Mouse (Mus musculus) stomach, postnatal 0 days (tissue): ENCODE measurements around the gene Tmem81. TPM values are rescaled to one million over a fixed set of nuclear protein-coding genes. Genes with fewer than 3 reads are reported as not detected.

Experiments
- ATAC-seq: fragments of 200-750 bp; cut with Nextera tagmentation; 2 replicates; pipeline ENCODE4 v1.8.0; 2017; ENCODE audit not compliant: low FRiP score, low TSS enrichment
- DNase-seq: peaks from one replicate; pipeline ENCODE4 v3.0.0-alpha.2; 2016; ENCODE audit warnings: low spot score
- H3K27ac ChIP-seq: fragments of 300-500 bp; sonication (generic); replicated peaks from 2 replicates; pipeline ENCODE4 v1.5.1; 2014; ENCODE audit warnings: mild to moderate bottlenecking, control low read depth
- H3K27me3 ChIP-seq: fragments of 300-500 bp; sonication (generic); 2 replicates; pipeline ENCODE4 v1.6.1; 2014; ENCODE audit warnings: low read length; ENCODE audit not compliant: control insufficient read depth, insufficient read depth
- H3K36me3 ChIP-seq: fragments of 300-500 bp; sonication (generic); 2 replicates; pipeline ENCODE4 v1.6.1; 2014; ENCODE audit warnings: low read length, mixed read lengths; ENCODE audit not compliant: control insufficient read depth, insufficient read depth
- H3K4me1 ChIP-seq: fragments of 300-500 bp; sonication (generic); replicated peaks from 2 replicates; pipeline ENCODE4 v1.6.1; 2014; ENCODE audit warnings: antibody characterized with exemption; ENCODE audit not compliant: control insufficient read depth, insufficient read depth
- H3K4me2 ChIP-seq: fragments of 300-500 bp; sonication (generic); replicated peaks from 2 replicates; pipeline ENCODE4 v1.6.1; 2014; ENCODE audit warnings: low read depth, mild to moderate bottlenecking, control low read depth, moderate library complexity
- H3K4me3 ChIP-seq: fragments of 300-500 bp; sonication (generic); 2 replicates; pipeline ENCODE4 v1.5.1; 2014; ENCODE audit warnings: low read depth, low read length, control low read depth
- H3K9ac ChIP-seq: fragments of 300-500 bp; sonication (generic); 2 replicates; pipeline ENCODE4 v1.6.1; 2014; ENCODE audit warnings: mild to moderate bottlenecking, low read length, control low read depth, mixed read lengths
- H3K9me3 ChIP-seq: fragments of 300-500 bp; sonication (generic); 2 replicates; pipeline ENCODE4 v1.6.1; 2016; ENCODE audit warnings: low read length; ENCODE audit not compliant: control insufficient read depth
- CTCF ChIP-seq: IDR thresholded peaks from 2 replicates; pipeline ENCODE4 v1.5.1; 2016; ENCODE audit warnings: antibody characterized with exemption, low read depth, mild to moderate bottlenecking, moderate library complexity
- EP300 ChIP-seq: optimal IDR thresholded peaks from 2 replicates; pipeline ENCODE3; 2016; ENCODE audit warnings: antibody characterized with exemption
- WGBS: fragments of 180-500 bp; shearing (Covaris S2); extraction: QIAGEN DNeasy Blood & Tissue Kit; methylation state at CpG from one replicate; pipeline ENCODE4 v1.1.7; 2014; 5-methylcytosine and 5-hydroxymethylcytosine counted together
- polyA plus RNA-seq: library from polyadenylated mRNA; unstranded; fragments of >200 nt; fragmentation: Nextera tagmentation; extraction: Ambion mirVana; gene quantifications from 2 replicates; pipeline ENCODE4 v1.2.1, GENCODE M21; 2015

The Tmem81 gene
- polyA plus RNA-seq, 1 experiment from 2014 or later: 0.76 TPM

DNA sequence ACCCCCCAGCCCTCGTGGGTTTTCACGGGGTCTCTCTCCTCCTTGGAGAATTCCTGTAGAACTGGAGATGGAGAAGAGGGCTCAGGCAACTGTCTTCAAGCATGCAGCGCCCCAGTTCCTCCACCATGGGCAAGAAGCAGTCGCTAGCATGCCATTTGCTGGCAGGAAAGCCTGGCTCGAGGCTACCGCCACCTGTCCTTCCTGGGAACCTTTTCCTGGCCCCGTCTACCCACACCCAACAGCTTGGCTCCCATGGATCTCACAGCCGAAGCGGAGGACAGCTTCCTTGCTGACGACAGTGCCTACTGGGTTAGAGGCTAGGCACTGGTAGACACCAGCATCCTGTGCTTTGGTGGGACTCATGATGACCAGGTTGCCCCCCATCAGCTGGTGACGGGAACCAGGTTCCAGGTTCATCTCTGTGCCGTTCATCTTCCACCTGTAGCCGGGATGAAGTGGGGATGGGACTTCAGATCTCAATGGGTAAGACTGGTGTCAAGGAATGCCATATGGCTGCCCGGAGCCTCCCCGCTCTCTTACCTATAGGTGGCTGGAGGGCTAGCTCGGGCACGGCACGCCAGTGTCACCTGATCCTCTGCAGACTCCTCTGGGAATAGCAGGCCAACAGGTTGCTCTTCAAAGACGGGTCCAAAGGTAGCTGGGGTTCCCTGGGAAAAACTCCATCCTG, 22.8 kb downstream of the Tmem81 start:
- TF ChIP-seq EP300 (no peak), CTCF (no peak)
- H3K36me3 ChIP-seq: no peaks in the 10 kb centered on the region
- H3K9ac ChIP-seq: no peak overlapping the region
- no peak overlapping the region for H3K27ac ChIP-seq
- DNase-seq (no peak), ATAC-seq (no peak)
- no peak overlapping the region for H3K4me2 ChIP-seq
- no peak overlapping the region for H3K4me3 ChIP-seq
- no peaks in the 10 kb centered on the region for H3K9me3 ChIP-seq
- H3K4me1 ChIP-seq: no peaks in the 10 kb centered on the region
- H3K27me3 ChIP-seq: no peaks in the 10 kb centered on the region
- WGBS: 90% methylated on average over 19 of the region's 19 CpGs

DNA sequence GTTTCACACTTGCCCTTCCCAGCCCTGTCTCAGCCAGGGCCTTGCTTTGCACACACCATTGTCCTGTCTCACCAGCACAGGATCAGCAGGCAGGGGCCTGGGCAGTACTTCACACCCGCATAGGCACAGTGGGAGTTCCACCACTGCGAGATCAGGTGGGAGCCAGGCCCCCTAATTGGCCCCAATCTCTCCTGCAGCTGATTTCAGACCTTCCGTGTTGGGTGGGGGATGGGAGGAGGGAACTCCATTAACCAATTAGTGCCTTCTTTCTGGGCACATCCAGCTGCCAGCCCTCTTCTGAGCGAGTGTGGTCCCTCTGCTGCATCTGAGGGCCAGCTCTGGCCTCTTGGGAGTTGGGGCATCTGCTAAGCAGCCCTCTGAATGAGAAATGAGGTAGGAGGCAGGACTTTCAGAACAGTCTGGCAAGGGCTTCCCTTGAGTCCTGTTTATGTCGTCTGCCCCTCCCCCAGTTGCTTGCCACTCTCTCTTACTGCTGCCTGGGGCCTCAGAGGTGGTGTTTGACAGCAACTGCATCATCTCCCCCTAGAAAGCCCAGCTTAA, 24.7 kb downstream of the Tmem81 start:
- ATAC-seq: no peak
- Histone ChIP-seq H3K9ac (no peak overlapping the region), H3K4me3 (no peak overlapping the region), H3K9me3 (no peaks in the 10 kb centered on the region), H3K36me3 (no peaks in the 10 kb centered on the region), H3K4me2 (no peak overlapping the region), H3K4me1 (no peaks in the 10 kb centered on the region), H3K27me3 (no peaks in the 10 kb centered on the region), H3K27ac (no peak overlapping the region)
- 17% methylated on average over 5 of the region's 5 CpGs for WGBS
- no peak for TF ChIP-seq EP300
- no peak for DNase-seq

GRCm38 (mm10) chr1:132532521-132532920, 26.5 kb downstream of the Tmem81 start:
- no peak for DNase-seq
- TF ChIP-seq CTCF: no peak
- TF ChIP-seq EP300: no peak
- Histone ChIP-seq H3K4me2 (no peak overlapping the region), H3K27ac (no peak overlapping the region), H3K4me1 (no peaks in the 10 kb centered on the region), H3K36me3 (no peaks in the 10 kb centered on the region), H3K4me3 (no peak overlapping the region), H3K27me3 (no peaks in the 10 kb centered on the region), H3K9ac (no peak overlapping the region), H3K9me3 (no peaks in the 10 kb centered on the region)
- 60% methylated on average over 9 of the region's 9 CpGs for WGBS
- ATAC-seq: no peak

- Histone ChIP-seq H3K36me3 (no peaks in the 10 kb centered on the region), H3K4me1 (no peaks in the 10 kb centered on the region), H3K9ac (no peak overlapping the region), H3K27ac (no peak overlapping the region), H3K9me3 (no peaks in the 10 kb centered on the region), H3K27me3 (no peaks in the 10 kb centered on the region), H3K4me3 (no peak overlapping the region), H3K4me2 (no peak overlapping the region)
- DNase-seq (no peak), ATAC-seq (no peak)
- no peak for TF ChIP-seq CTCF
- TF ChIP-seq EP300: no peak
- 16% methylated on average over 8 of the region's 8 CpGs for WGBS
Measured at GRCm38 (mm10) chr1:132533840-132534239, 27.8 kb downstream of the Tmem81 start.

DNA sequence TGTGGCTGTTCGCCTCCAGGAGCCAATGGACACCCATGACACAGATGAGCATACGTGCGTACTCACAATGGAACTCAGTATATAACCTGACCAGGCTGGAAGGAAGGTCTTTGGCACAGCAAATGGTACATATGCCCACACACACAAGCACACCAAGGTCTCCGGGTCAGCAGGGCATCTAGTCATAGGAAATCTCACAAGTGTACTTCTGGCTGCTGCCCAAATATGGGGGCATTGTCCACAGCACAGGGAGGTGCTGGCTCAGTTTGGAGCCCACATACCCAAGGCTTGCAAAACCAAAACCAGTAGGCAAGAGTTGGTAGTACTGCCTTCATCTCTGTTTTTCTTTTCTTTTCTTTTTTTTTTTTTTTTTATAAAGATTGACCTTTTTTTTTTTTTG, 29.5 kb downstream of the Tmem81 start:
- no peaks in the 10 kb centered on the region for H3K36me3 ChIP-seq
- no peak overlapping the region for H3K4me2 ChIP-seq
- ATAC-seq (no peak), DNase-seq (no peak)
- TF ChIP-seq EP300 (no peak), CTCF (no peak)
- no peaks in the 10 kb centered on the region for H3K27me3 ChIP-seq
- no peaks in the 10 kb centered on the region for H3K4me1 ChIP-seq
- WGBS: 91% methylated on average over 4 of the region's 4 CpGs
- no peak overlapping the region for H3K9ac ChIP-seq
- H3K4me3 ChIP-seq: no peak overlapping the region
- no peaks in the 10 kb centered on the region for H3K9me3 ChIP-seq
- H3K27ac ChIP-seq: no peak overlapping the region

DNA sequence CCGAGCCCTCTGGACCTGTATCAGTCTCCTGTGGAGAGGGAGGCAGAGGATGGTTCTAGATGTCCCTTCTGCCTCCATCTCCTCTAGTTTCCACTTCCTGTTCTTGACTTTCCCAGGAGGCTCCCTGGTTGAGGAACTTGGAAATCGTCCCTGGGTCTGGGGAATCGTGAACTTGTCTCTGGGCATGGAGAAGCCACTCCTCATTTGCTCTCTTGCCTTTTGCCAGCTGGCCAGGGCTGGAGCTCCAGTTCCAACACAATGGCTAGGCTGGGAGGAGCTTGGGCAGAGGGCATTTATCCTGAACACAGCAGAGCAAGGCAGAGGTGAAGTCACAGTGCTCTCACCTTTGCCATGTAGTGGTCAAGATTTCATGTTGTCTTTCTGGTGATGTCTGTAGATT, 30.4 kb downstream of the Tmem81 start:
- TF ChIP-seq EP300 (no peak), CTCF (no peak)
- no peak overlapping the region for H3K9ac ChIP-seq
- ATAC-seq: no peak
- H3K27ac ChIP-seq: no peak overlapping the region
- H3K4me3 ChIP-seq: no peak overlapping the region
- no peaks in the 10 kb centered on the region for H3K36me3 ChIP-seq
- WGBS: 73% methylated on average over 3 of the region's 3 CpGs
- DNase-seq: no peak
- no peaks in the 10 kb centered on the region for H3K4me1 ChIP-seq
- H3K9me3 ChIP-seq: no peaks in the 10 kb centered on the region
- H3K4me2 ChIP-seq: no peak overlapping the region
- H3K27me3 ChIP-seq: no peaks in the 10 kb centered on the region
